Mouse (Mus musculus) midbrain, postnatal 0 days (tissue): Measurements from ENCODE around the gene Ackr3. TPM values are rescaled to one million over a fixed set of nuclear protein-coding genes. Genes with fewer than 3 reads are reported as not detected.

ENCODE experiments used
- ATAC-seq: fragments of 200-750 bp; cut with Nextera tagmentation; 2 replicates; pipeline ENCODE4 v1.8.0; 2017; ENCODE audit warnings: moderate number of reproducible peaks, mild to moderate bottlenecking, moderate TSS enrichment, moderate library complexity; ENCODE audit not compliant: low FRiP score
- DNase-seq: peaks from one replicate; pipeline ENCODE4 v3.0.0-alpha.2; 2015; ENCODE audit warnings: low spot score
- H3K27ac ChIP-seq: fragments of 300-500 bp; sonication (generic); 2 replicates; pipeline ENCODE4 v1.5.1; 2014; ENCODE audit warnings: low read depth, mild to moderate bottlenecking, low read length, mixed read lengths
- H3K27me3 ChIP-seq: fragments of 300-500 bp; sonication (generic); 2 replicates; pipeline ENCODE4 v1.6.1; 2014; ENCODE audit warnings: low read length, control low read depth, mixed read lengths; ENCODE audit not compliant: insufficient read depth
- H3K36me3 ChIP-seq: fragments of 300-500 bp; sonication (generic); 2 replicates; pipeline ENCODE4 v1.6.1; 2014; ENCODE audit warnings: low read length, control low read depth, mixed read lengths; ENCODE audit not compliant: insufficient read depth
- H3K4me1 ChIP-seq: fragments of 300-500 bp; sonication (generic); 2 replicates; pipeline ENCODE4 v1.6.1; 2014; ENCODE audit warnings: mild to moderate bottlenecking, control low read depth, antibody characterized with exemption, low read length, mixed read lengths; ENCODE audit not compliant: insufficient read depth
- H3K4me2 ChIP-seq: fragments of 300-500 bp; sonication (generic); 2 replicates; pipeline ENCODE4 v1.6.1; 2014; ENCODE audit warnings: low read depth, mild to moderate bottlenecking, low read length, mixed read lengths; ENCODE audit not compliant: poor library complexity, severe bottlenecking
- H3K4me3 ChIP-seq: fragments of 300-500 bp; sonication (generic); 2 replicates; pipeline ENCODE4 v1.5.1; 2014; ENCODE audit warnings: low read depth, mild to moderate bottlenecking, low read length, moderate library complexity
- H3K9ac ChIP-seq: fragments of 300-500 bp; sonication (generic); replicated peaks from 2 replicates; pipeline ENCODE4 v1.6.1; 2014; ENCODE audit warnings: mild to moderate bottlenecking, low read length, moderate library complexity, mixed read lengths; ENCODE audit not compliant: poor library complexity, severe bottlenecking
- H3K9me3 ChIP-seq: fragments of 300-500 bp; sonication (generic); 2 replicates; pipeline ENCODE4 v1.6.1; 2016; ENCODE audit warnings: low read length, control low read depth
- CTCF ChIP-seq: IDR thresholded peaks from 2 replicates; pipeline ENCODE4 v1.5.1; 2016; ENCODE audit warnings: antibody characterized with exemption, mild to moderate bottlenecking
- WGBS: fragments of 180-500 bp; shearing (Covaris S2); extraction: QIAGEN DNeasy Blood & Tissue Kit; methylation state at CpG from one replicate; pipeline ENCODE4 v1.1.7; 2014; 5-methylcytosine and 5-hydroxymethylcytosine counted together
- polyA plus RNA-seq: library from polyadenylated mRNA; unstranded; fragments of >200 nt; fragmentation: Nextera tagmentation; extraction: Ambion mirVana; gene quantifications from 2 replicates; pipeline ENCODE4 v1.2.1, GENCODE M21; 2015
- total RNA-seq: library from RNA; depleted of rRNA; stranded (reverse); fragments of >200 nt; gene quantifications from 2 replicates; pipeline ENCODE4 v1.2.3, GENCODE M21; 2014

Gene Ackr3
- total and polyA plus RNA-seq, 2 experiments from 2014 or later, result 4.5 to 7.9 TPM

- Histone ChIP-seq H3K9ac (no peak overlapping the region), H3K27me3 (no peaks in the 10 kb centered on the region), H3K9me3 (no peaks in the 10 kb centered on the region), H3K4me1 (no peaks in the 10 kb centered on the region), H3K4me3 (no peak overlapping the region), H3K36me3 (no peaks in the 10 kb centered on the region), H3K27ac (no peak overlapping the region), H3K4me2 (no peak overlapping the region)
- TF ChIP-seq CTCF, result no peak
- ATAC-seq, result no peak
- 65% methylated on average over 1 of the region's 1 CpGs for WGBS
- no peak for DNase-seq
Measured at GRCm38 (mm10) chr1:90246800-90247199, 43.0 kb downstream of the Ackr3 start.

GRCm38 (mm10) chr1:90247234-90247633 lies 43.5 kb downstream of the Ackr3 start:
- H3K27me3 ChIP-seq, result no peaks in the 10 kb centered on the region
- DNase-seq (no peak), ATAC-seq (no peak)
- H3K4me1 ChIP-seq, result no peaks in the 10 kb centered on the region
- no peak overlapping the region for H3K9ac ChIP-seq
- H3K4me3 ChIP-seq, result no peak overlapping the region
- H3K4me2 ChIP-seq, result no peak overlapping the region
- no peaks in the 10 kb centered on the region for H3K9me3 ChIP-seq
- TF ChIP-seq CTCF, result no peak
- no peak overlapping the region for H3K27ac ChIP-seq
- no peaks in the 10 kb centered on the region for H3K36me3 ChIP-seq
- 78% methylated on average over 4 of the region's 4 CpGs for WGBS

DNA sequence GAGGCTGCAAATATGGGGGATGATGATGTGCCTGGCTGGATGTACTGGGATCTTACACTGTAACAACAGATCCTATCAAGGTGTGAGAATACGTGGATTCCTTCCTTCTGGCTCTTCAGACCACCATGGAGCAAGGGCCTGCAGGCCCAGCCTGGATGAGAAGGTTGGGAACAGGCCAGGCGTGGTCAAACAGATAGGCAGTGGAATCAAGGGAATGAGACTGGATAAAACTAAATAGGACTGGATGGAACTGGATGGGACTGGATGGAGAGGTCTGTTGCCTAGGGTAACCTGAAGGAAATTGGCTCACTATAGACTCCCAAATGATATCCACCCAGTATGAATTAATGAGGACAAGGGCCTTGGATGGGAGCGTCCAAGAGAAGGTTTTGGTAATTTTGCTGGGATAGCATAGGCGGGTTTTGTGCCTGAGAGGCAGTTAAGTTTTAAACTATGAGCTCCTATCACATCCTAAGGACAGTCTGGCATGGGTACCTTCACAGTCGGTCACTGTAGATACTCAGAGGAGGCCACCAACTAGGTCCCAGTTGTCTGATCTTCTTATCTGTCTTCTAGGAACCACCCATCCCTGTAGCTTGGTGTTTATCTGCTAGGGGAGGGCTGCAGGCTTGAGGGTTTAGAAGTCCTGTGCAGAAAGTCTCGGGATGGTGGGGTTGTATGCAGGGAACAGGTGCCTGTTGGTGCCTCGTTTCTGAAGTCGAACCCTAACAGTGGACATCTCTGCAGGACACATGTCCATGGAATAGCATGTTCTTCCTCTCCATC lies 44.2 kb downstream of the Ackr3 start:
- Histone ChIP-seq H3K9me3 (no peaks in the 10 kb centered on the region), H3K27ac (no peak overlapping the region), H3K9ac (no peak overlapping the region), H3K4me3 (no peak overlapping the region), H3K36me3 (no peaks in the 10 kb centered on the region), H3K4me2 (no peak overlapping the region), H3K27me3 (no peaks in the 10 kb centered on the region), H3K4me1 (no peaks in the 10 kb centered on the region)
- ATAC-seq (no peak), DNase-seq (no peak)
- WGBS, result 95% methylated on average over 8 of the region's 8 CpGs
- no peak for TF ChIP-seq CTCF

DNA sequence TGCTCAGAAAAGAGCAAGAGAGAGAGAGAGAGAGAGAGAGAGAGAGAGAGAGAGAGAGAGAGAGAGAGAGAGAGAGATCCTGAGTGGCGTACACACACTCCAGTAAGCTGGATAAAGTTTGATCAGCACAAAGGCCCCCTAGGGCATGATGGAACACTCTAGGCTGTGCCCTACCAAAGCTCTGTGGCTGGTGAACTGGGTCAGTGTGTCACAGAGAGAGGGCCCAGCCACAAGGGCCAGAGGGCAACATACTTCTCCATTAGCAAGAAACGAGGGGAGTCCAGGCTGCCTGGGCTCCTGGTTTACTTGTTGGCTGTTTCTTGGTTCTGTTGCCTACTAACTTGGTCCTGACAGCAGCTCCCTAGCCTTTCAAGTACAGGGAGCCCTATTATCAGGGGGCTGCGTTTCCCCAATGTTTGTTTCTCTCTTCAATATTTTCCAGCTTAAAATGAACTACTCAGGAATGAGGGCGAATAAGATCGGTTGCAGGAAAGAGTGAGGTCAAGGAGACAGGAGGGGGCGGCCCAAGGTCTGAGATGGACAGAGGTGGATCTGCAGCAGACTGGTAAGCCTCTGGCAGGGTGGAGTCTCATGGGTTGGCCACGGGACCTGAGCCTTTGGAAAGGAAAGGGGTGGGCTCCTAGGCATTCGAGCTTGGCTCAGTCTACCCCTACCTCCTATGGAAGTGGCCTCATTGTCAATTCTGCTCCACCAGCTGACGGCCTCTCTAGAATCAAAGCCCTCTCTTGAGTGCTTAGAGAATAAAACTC lies 45.4 kb downstream of the Ackr3 start:
- no peak overlapping the region for H3K4me2 ChIP-seq
- no peak overlapping the region for H3K4me3 ChIP-seq
- H3K9me3 ChIP-seq, result no peaks in the 10 kb centered on the region
- WGBS, result 68% methylated on average over 9 of the region's 9 CpGs
- DNase-seq (no peak), ATAC-seq (no peak)
- H3K4me1 ChIP-seq, result no peaks in the 10 kb centered on the region
- no peak overlapping the region for H3K27ac ChIP-seq
- no peaks in the 10 kb centered on the region for H3K36me3 ChIP-seq
- H3K9ac ChIP-seq, result no peak overlapping the region
- no peaks in the 10 kb centered on the region for H3K27me3 ChIP-seq
- no peak for TF ChIP-seq CTCF

- H3K27ac ChIP-seq, result no peak overlapping the region
- 86% methylated on average over 6 of the region's 6 CpGs for WGBS
- H3K27me3 ChIP-seq, result no peaks in the 10 kb centered on the region
- no peak overlapping the region for H3K9ac ChIP-seq
- TF ChIP-seq CTCF, result no peak
- H3K4me3 ChIP-seq, result no peak overlapping the region
- ATAC-seq (no peak), DNase-seq (no peak)
- H3K4me1 ChIP-seq, result no peaks in the 10 kb centered on the region
- H3K36me3 ChIP-seq, result no peaks in the 10 kb centered on the region
- H3K9me3 ChIP-seq, result no peaks in the 10 kb centered on the region
- no peak overlapping the region for H3K4me2 ChIP-seq
Measured at GRCm38 (mm10) chr1:90250419-90250818, 46.6 kb downstream of the Ackr3 start.

GRCm38 (mm10) chr1:90251156-90251555 lies 47.4 kb downstream of the Ackr3 start:
- Histone ChIP-seq H3K4me1 (no peaks in the 10 kb centered on the region), H3K27me3 (no peaks in the 10 kb centered on the region), H3K4me3 (no peak overlapping the region), H3K9ac (no peak overlapping the region), H3K9me3 (no peaks in the 10 kb centered on the region), H3K36me3 (no peaks in the 10 kb centered on the region), H3K27ac (no peak overlapping the region), H3K4me2 (no peak overlapping the region)
- ATAC-seq (0 out of 2 replicates have a peak, but pooled peaks have one; percentile 6), DNase-seq (peak; percentile 78)
- 88% methylated on average over 3 of the region's 3 CpGs for WGBS
- no peak for TF ChIP-seq CTCF
